ENCODE assay signal across 8 mouse cellular contexts in genomic region chr13:54072526-54073057, GRCm38 (mm10). TPM values are rescaled to one million over a fixed set of nuclear protein-coding genes. Genes with fewer than 3 reads are reported as not detected.
DNase-seq lines count a peak whose midpoint lies in the region; ATAC-seq lines count a peak whose summit lies in the region.

No protein-coding gene starts in this region.

- H3K4me3 ChIP-seq in lung, embryonic 15.5 days = peak overlapping the region; percentile 84
- H3K4me3 ChIP-seq in embryonic facial prominence, embryonic 10.5 days = peak overlapping the region; percentile 85
- H3K4me3 ChIP-seq in neural tube, embryonic 13.5 days = peak overlapping the region; percentile 66

- H3K4me1 ChIP-seq in lung, embryonic 15.5 days = peaks cover 32% of the 10 kb centered on the region
- peaks cover 19% of the 10 kb centered on the region for H3K4me1 ChIP-seq in embryonic facial prominence, embryonic 10.5 days
- peaks cover 26% of the 10 kb centered on the region for H3K4me1 ChIP-seq in neural tube, embryonic 13.5 days (replicated peaks)

- peak overlapping the region; percentile 85 for H3K4me2 ChIP-seq in lung, embryonic 15.5 days
- peak overlapping the region; percentile 65 for H3K4me2 ChIP-seq in neural tube, embryonic 13.5 days

- no peaks in the 10 kb centered on the region for H3K36me3 ChIP-seq in lung, embryonic 15.5 days
- H3K36me3 ChIP-seq in embryonic facial prominence, embryonic 10.5 days (replicated peaks) = peaks cover 22% of the 10 kb centered on the region
- no peaks in the 10 kb centered on the region for H3K36me3 ChIP-seq in neural tube, embryonic 13.5 days

- WGBS in lung, embryonic 15.5 days = 10% methylated on average over 10 of the region's 10 CpGs
- WGBS in embryonic facial prominence, embryonic 10.5 days = 42% methylated on average over 10 of the region's 10 CpGs
- 36% methylated on average over 10 of the region's 10 CpGs for WGBS in neural tube, embryonic 13.5 days

- no peak for ATAC-seq in lung, embryonic 15.5 days (ENCODE audit: borderline replicate concordance, extremely low read depth, low FRiP score, low TSS enrichment)
- ATAC-seq in inflammation-experienced regulatory T-cells, adult 6 months = peak; percentile 29
- ATAC-seq in neural tube, embryonic 13.5 days (ENCODE audit: low read depth) = no peak

- H3K27ac ChIP-seq in lung, embryonic 15.5 days = peak overlapping the region; percentile 86
- peak overlapping the region; percentile 97 for H3K27ac ChIP-seq in embryonic facial prominence, embryonic 10.5 days (replicated peaks)
- H3K27ac ChIP-seq in neural tube, embryonic 13.5 days (replicated peaks) = peak overlapping the region; percentile 28; the same call in 1 of the 2 replicates

- no peaks in the 10 kb centered on the region for H3K9me3 ChIP-seq in lung, embryonic 15.5 days
- no peaks in the 10 kb centered on the region for H3K9me3 ChIP-seq in embryonic facial prominence, embryonic 10.5 days
- no peaks in the 10 kb centered on the region for H3K9me3 ChIP-seq in neural tube, embryonic 13.5 days

- no peaks in the 10 kb centered on the region for H3K27me3 ChIP-seq in lung, embryonic 15.5 days
- peaks cover 9% of the 10 kb centered on the region; the same call in 1 of the 2 replicates for H3K27me3 ChIP-seq in embryonic facial prominence, embryonic 10.5 days (replicated peaks; ENCODE audit: low read depth, poor library complexity, severe bottlenecking)
- H3K27me3 ChIP-seq in neural tube, embryonic 13.5 days = no peaks in the 10 kb centered on the region

- DNase-seq in lung, adult 18-20 months = no peak
- no peak for DNase-seq in embryonic facial prominence, embryonic 10.5 days (ENCODE audit: low spot score)
- no peak for DNase-seq in cerebellum, adult 18-20 months
- DNase-seq in frontal cortex, postnatal 25 days (ENCODE audit: low spot score in 2 of 2) = no peak
- no peak for DNase-seq in gastrocnemius, postnatal 4 days (ENCODE audit: low spot score in 2 of 2)

- peak overlapping the region; percentile 89 for H3K9ac ChIP-seq in lung, embryonic 15.5 days
- H3K9ac ChIP-seq in neural tube, embryonic 13.5 days = peak overlapping the region; percentile 79

RNA-seq across cellular contexts. Expression of gene Sfxn1, which starts 0.9 kb away (rescaled TPM):
- polyA plus RNA-seq in lung, embryonic 15.5 days (2015; fragmentation: Nextera tagmentation; extraction: Ambion mirVana) = 61.5 and 64.1 TPM in 2 replicates
- 86.2 and 87.5 TPM in 2 replicates for polyA plus RNA-seq in embryonic facial prominence, embryonic 10.5 days (2016; fragmentation: Nextera tagmentation; extraction: Ambion mirVana)
- polyA plus RNA-seq in inflammation-experienced regulatory T-cells, adult 6 months (2017; shearing (Covaris generic)) = 10 to 100 TPM; 45.6 to 67.6 (median 47.3) TPM
- polyA plus RNA-seq in neural tube, embryonic 13.5 days (2015; fragmentation: Nextera tagmentation; extraction: Ambion mirVana) = 67.3 and 68.2 TPM in 2 replicates
- total RNA-seq in gastrocnemius, postnatal 4 days (2021) = 10 to 100 TPM; 13.5 to 14.8 TPM

RNA-seq across cellular contexts. Expression of gene Drd1, which starts 17.1 kb away (rescaled TPM):
- polyA plus RNA-seq in lung, embryonic 15.5 days (2015; fragmentation: Nextera tagmentation; extraction: Ambion mirVana) = 0.69 and 0.97 TPM in 2 replicates
- polyA plus RNA-seq in embryonic facial prominence, embryonic 10.5 days (2016; fragmentation: Nextera tagmentation; extraction: Ambion mirVana) = 0.06 and 0.15 TPM in 2 replicates
- polyA plus RNA-seq in inflammation-experienced regulatory T-cells, adult 6 months (2017; shearing (Covaris generic)) = under 1 TPM in 1 of 3 experiments, not detected in 2; 0.09 TPM
- 0.48 and 0.66 TPM in 2 replicates for polyA plus RNA-seq in neural tube, embryonic 13.5 days (2015; fragmentation: Nextera tagmentation; extraction: Ambion mirVana)
- total RNA-seq in gastrocnemius, postnatal 4 days (2021) = under 1 TPM; 0.57 to 0.66 TPM

Comparison
In these comparisons a context has a peak if more than half of its experiments do, and no peak if none do; other contexts are left out.
1. H3K27ac ChIP-seq: peak in every context shown above with its lines; median percentile 97 in embryonic facial prominence, embryonic 10.5 days; 86 in lung, embryonic 15.5 days; 28 in neural tube, embryonic 13.5 days.